Comparison of ENCODE assay signal across 8 mouse cellular contexts in the genomic region with DNA sequence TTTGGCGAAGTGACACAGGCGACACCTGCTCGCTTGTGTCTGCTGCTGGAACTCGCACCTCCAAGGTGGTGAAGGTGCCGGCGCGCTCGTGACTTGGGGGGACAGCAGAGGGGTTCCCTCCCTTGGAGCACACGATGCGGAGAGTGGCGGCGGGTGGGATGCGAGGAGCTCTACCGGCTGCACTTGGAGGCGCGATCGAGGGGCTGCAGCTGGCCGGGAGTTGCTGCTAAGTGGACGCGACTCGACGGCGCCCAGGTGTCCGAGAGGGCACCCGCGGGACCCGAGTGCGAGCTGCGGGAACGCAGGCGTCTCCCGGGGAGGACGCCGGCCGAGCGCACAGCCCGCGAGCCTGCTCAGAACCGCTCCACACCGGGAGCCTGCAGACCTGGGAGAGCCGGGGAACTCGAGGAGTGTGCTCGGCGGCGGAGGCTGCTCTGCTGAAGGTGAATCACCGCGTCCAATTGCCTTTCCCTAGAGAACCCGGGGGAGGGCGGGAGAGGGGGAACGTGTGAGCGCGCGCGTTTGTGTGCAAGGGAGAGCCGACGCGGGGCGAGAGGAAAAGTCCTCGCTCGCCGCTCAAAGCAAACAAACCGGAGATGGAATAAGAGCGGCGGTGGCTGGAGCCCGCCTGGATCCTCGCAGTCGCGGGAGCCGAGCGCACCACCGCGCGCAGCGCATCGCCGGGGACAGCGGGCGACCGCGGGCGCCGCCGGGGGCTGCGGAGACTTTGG. TPM values are rescaled to one million over a fixed set of nuclear protein-coding genes. Genes with fewer than 3 reads are reported as not detected.
A peak's percentile ranks its signal among the peaks of the same experiment; 100 is the strongest.
DNase-seq lines count a peak whose midpoint lies in the region; ATAC-seq and TF ChIP-seq lines count a peak whose summit lies in the region.

No protein-coding gene starts in this region.

- H3K4me3 ChIP-seq in kidney, adult 2 months (ENCODE audit: insufficient read depth, low read depth, low read length): peak overlapping the region; percentile 33
- peak overlapping the region; percentile 59 for H3K4me3 ChIP-seq in heart, embryonic 12.5 days
- H3K4me3 ChIP-seq in liver, embryonic 14.5 days (ENCODE audit: insufficient read depth in 1 of 2, low read depth in 2 of 2, low read length in 2 of 2): peak overlapping the region; percentile 21 to 26; a peak in 3 of 4 replicates
- H3K4me3 ChIP-seq in thymus, adult 2 months (ENCODE audit: control insufficient read depth, insufficient read depth, low read length): no peak overlapping the region

- H3K9ac ChIP-seq in heart, embryonic 12.5 days: peak overlapping the region; percentile 67
- H3K9ac ChIP-seq in liver, embryonic 14.5 days (replicated peaks): no peak overlapping the region

- peak; percentile 48 for ATAC-seq in heart, embryonic 12.5 days (ENCODE audit: insufficient number of reproducible peaks, low FRiP score)
- no peak for ATAC-seq in liver, embryonic 14.5 days (ENCODE audit: insufficient read depth)

- DNase-seq in kidney, adult 2 months: peak; percentile 11
- no peak for DNase-seq in kidney, adult 11 months
- peak; percentile 8 to 12 for DNase-seq in cerebellum, postnatal 36 days
- DNase-seq in kidney, postnatal 36 days: peak; percentile 20 to 43
- no peak for DNase-seq in liver, embryonic 14.5 days (ENCODE audit: low read depth in 3 of 3, low spot score in 3 of 3)
- peak; percentile 65 for DNase-seq in retina, embryonic 14.5 days (ENCODE audit: low spot score)
- DNase-seq in thymus, adult 2 months: no peak

- TF ChIP-seq EP300 in liver, embryonic 14.5 days (IDR thresholded peaks at IDR 0.05; ENCODE audit: low read depth): no peak

- H3K36me3 ChIP-seq in kidney, adult 2 months (ENCODE audit: control insufficient read depth, insufficient read depth, low read length): no peaks in the 10 kb centered on the region
- H3K36me3 ChIP-seq in heart, embryonic 12.5 days: no peaks in the 10 kb centered on the region
- no peaks in the 10 kb centered on the region for H3K36me3 ChIP-seq in liver, embryonic 14.5 days (replicated peaks; ENCODE audit: control insufficient read depth, insufficient read depth, low read depth)
- H3K36me3 ChIP-seq in thymus, adult 2 months (ENCODE audit: control insufficient read depth, insufficient read depth, low read length): no peaks in the 10 kb centered on the region

- H3K4me2 ChIP-seq in heart, embryonic 12.5 days: peak overlapping the region; percentile 97
- peak overlapping the region; percentile 52 for H3K4me2 ChIP-seq in liver, embryonic 14.5 days (ENCODE audit: low read depth)

- H3K4me1 ChIP-seq in kidney, adult 2 months (ENCODE audit: control insufficient read depth, insufficient read depth, low read length): peaks cover 3% of the 10 kb centered on the region; the same call in 1 of the 2 replicates
- H3K4me1 ChIP-seq in heart, embryonic 12.5 days (replicated peaks): peaks cover 10% of the 10 kb centered on the region; the same call in 1 of the 2 replicates
- H3K4me1 ChIP-seq in liver, embryonic 14.5 days (replicated peaks; ENCODE audit: control insufficient read depth in 2 of 2, insufficient read depth in 2 of 2, low read length in 1 of 2): no peaks in the 10 kb centered on the region
- no peaks in the 10 kb centered on the region for H3K4me1 ChIP-seq in thymus, adult 2 months (replicated peaks; ENCODE audit: control insufficient read depth, insufficient read depth, low read length)

- TF ChIP-seq CTCF in kidney, adult 2 months (conservative IDR thresholded peaks at IDR 0.05; ENCODE audit: insufficient read depth, insufficient read length, low read depth, low read length): no peak
- no peak for TF ChIP-seq CTCF in liver, embryonic 14.5 days (IDR thresholded peaks at IDR 0.05; ENCODE audit: low read depth)
- TF ChIP-seq CTCF in thymus, adult 2 months (IDR thresholded peaks at IDR 0.05; ENCODE audit: borderline replicate concordance, control insufficient read depth, extremely low read depth, insufficient read depth, low read length, poor library complexity): no peak

- WGBS in kidney, adult 2 months: under 1% methylated on average over 84 of the region's 84 CpGs
- under 1% methylated on average over 84 of the region's 84 CpGs for WGBS in heart, embryonic 12.5 days
- WGBS in liver, embryonic 14.5 days (ENCODE audit: insufficient replicate concordance): under 1% methylated on average over 83 of the region's 84 CpGs
- WGBS in thymus, adult 2 months: 3% methylated on average over 83 of the region's 84 CpGs

- no peaks in the 10 kb centered on the region for H3K9me3 ChIP-seq in heart, embryonic 12.5 days (replicated peaks)
- no peaks in the 10 kb centered on the region for H3K9me3 ChIP-seq in liver, embryonic 14.5 days (ENCODE audit: control insufficient read depth, low read length)

- H3K27ac ChIP-seq in kidney, adult 2 months (ENCODE audit: insufficient read depth, low read depth, low read length): no peak overlapping the region
- no peak overlapping the region for H3K27ac ChIP-seq in heart, embryonic 12.5 days (ENCODE audit: poor library complexity, severe bottlenecking)
- no peak overlapping the region for H3K27ac ChIP-seq in liver, embryonic 14.5 days
- no peak overlapping the region for H3K27ac ChIP-seq in thymus, adult 2 months (ENCODE audit: control insufficient read depth, insufficient read depth, low read length)

- no peak for TF ChIP-seq POLR2A in kidney, adult 2 months (IDR thresholded peaks at IDR 0.05; ENCODE audit: low read depth, low read length)
- no peak for TF ChIP-seq POLR2A in thymus, adult 2 months (IDR thresholded peaks at IDR 0.05; ENCODE audit: control insufficient read depth, extremely low read depth, insufficient read depth, low read length, poor library complexity)

- peaks cover 14% of the 10 kb centered on the region for H3K27me3 ChIP-seq in kidney, adult 2 months (replicated peaks; ENCODE audit: control insufficient read depth, insufficient read depth, low read length)
- peaks cover 30% of the 10 kb centered on the region for H3K27me3 ChIP-seq in heart, embryonic 12.5 days (replicated peaks)
- peaks cover 32% of the 10 kb centered on the region for H3K27me3 ChIP-seq in liver, embryonic 14.5 days (ENCODE audit: control insufficient read depth, insufficient read depth, low read length)
- H3K27me3 ChIP-seq in thymus, adult 2 months (ENCODE audit: control insufficient read depth, insufficient read depth, low read length): peaks cover 16% of the 10 kb centered on the region; the same call in 1 of the 2 replicates

RNA-seq across cellular contexts. Expression of gene Fam19a2, which starts 0.8 kb away (rescaled TPM):
- polyA plus RNA-seq in kidney, adult 2 months (2012; rRNA removed): 0.06 TPM in 1 of 2 replicates, not detected in the other
- polyA plus RNA-seq in heart, embryonic 12.5 days (2016; fragmentation: Nextera tagmentation; extraction: Ambion mirVana): 0.58 and 1.00 TPM in 2 replicates
- 0.12 and 0.14 TPM in 2 replicates for polyA plus RNA-seq in liver, embryonic 14.5 days (2012; rRNA removed)
- 0.20 and 0.29 TPM in 2 replicates for polyA plus RNA-seq in liver, embryonic 14.5 days (2014; fragmentation: Nextera tagmentation; extraction: Ambion mirVana)
- polyA plus RNA-seq in thymus, adult 2 months (2012; rRNA removed): 0.31 and 0.51 TPM in 2 replicates

Comparison
In these comparisons a context has a peak if more than half of its experiments do, and no peak if none do; other contexts are left out.
1. DNase-seq: peak in kidney, adult 2 months (single experiment), cerebellum, postnatal 36 days (2 of 2), kidney, postnatal 36 days (2 of 2) and retina, embryonic 14.5 days (single experiment); none in kidney, adult 11 months (single experiment), liver, embryonic 14.5 days (0 of 3) and thymus, adult 2 months (single experiment).